Mouse (Mus musculus) heart, adult 2 months (tissue): ENCODE results near the gene 1190005I06Rik.

ENCODE experiments used
- CTCF ChIP-seq: fragments of 200-600 bp; IDR thresholded peaks from 2 replicates; pipeline ENCODE4 v1.8.1; 2022; ENCODE audit warnings: antibody characterized with exemption, mild to moderate bottlenecking, moderate library complexity
- EP300 ChIP-seq: fragments of 200-500 bp; IDR thresholded peaks from 2 replicates; pipeline ENCODE4 v1.6.1; 2011; ENCODE audit warnings: low read depth, low read length, control low read depth; ENCODE audit not compliant: insufficient read depth

GRCm38 (mm10) chr8:120668374-120668905 is 21.0 kb upstream of the 1190005I06Rik start, which contains the start of gene Emc8:
- TF ChIP-seq CTCF: no peak
- TF ChIP-seq EP300: no peak
